Mouse (Mus musculus) B cell, adult 2 months (primary cell): ENCODE data around the gene Grik2.
"Not testable (repeated sequence)": the region's sequence is repeated elsewhere in the genome, so short reads cannot be mapped to it uniquely, and the experiment has no call there.

Source experiments
- DNase-seq, 2 experiments: peaks; one replicate each; pipeline ENCODE4 v3.0.0; 2022

Grik2 gene

DNA sequence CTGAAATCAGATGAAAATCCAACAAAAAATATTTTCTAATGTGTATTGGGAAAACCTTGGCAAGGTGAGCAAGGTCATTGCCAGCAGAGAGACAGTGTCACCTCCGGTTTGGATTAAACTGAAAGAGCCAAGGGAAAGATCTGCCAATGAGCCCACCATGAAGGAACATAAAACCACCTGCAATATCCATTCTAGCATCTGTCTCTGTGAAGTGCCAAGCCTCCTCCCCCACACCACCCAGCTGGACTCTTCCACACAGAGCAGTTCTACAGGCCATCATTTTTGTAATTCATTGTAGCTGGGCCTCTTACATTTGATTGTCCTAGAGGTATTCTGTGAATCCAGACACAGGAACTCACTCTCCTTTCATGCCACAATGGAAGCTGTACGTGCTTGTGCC lies 148.7 kb downstream of the Grik2 start:
- DNase-seq: no peak

DNA sequence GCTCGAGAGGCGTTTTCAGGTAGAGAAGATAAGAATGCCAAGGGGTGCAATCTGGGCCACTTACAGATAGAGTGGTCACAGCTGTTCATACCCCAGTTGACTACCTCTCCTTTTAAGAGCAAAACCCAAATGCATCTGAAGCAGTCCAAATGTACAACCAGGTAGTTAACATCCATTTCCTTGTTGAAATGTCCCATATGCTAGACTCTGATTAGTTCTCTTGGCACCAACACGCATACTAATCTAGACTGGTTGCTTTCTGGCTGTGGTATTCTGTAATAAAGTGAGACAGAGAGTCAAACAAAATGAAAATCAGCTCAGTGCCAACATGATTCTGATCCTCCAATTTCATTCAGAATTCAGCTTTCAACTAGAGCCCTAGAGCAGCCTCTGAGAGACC lies 164.6 kb downstream of the Grik2 start:
- no peak for DNase-seq

DNA sequence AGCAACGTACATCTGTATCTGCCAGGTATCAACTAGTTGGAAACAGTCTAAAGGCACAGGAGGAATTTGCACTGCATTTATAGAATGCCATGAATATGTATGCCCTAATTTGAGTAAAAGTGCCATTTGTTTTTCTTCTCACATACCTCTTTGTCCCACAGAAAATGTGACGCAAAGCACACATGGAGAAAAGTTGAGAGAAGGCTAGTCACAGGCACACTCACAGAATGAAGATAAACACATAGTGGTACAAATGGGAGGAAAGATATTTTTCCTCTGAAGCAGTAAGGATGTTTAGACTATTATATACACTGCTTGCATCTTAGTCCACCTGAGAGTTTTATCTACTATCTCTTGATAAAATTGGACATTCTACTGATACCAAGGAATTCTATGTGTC lies 190.9 kb downstream of the Grik2 start:
- DNase-seq: no peak

GRCm38 (mm10) chr10:49573514-49573913 lies 215.1 kb downstream of the Grik2 start:
- no peak for DNase-seq

DNA sequence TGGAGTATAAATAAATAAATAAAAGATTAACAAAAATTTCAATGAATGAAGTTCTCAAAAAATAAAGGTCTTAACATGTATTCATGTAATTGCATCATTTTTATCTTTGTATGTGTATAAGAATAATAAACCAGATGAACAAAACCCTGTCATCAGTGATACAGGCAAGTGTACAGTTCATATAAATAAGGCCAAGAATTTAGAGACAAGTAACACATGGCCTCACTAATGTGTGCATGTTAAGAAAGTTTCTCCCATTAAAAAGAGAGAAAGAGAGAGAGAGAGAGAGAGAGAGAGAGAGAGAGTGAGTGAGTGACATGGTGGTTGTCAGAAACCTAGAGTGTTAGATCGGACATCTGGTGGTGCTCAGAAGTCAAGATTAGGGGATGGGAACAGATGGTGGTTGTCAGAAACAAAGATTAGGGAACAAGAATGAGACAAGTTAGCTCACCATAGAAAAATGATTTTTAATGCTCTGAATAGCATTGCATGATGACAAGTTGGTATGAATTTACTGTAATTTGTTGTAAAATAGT lies 228.6 kb downstream of the Grik2 start:
- DNase-seq: no peak

DNA sequence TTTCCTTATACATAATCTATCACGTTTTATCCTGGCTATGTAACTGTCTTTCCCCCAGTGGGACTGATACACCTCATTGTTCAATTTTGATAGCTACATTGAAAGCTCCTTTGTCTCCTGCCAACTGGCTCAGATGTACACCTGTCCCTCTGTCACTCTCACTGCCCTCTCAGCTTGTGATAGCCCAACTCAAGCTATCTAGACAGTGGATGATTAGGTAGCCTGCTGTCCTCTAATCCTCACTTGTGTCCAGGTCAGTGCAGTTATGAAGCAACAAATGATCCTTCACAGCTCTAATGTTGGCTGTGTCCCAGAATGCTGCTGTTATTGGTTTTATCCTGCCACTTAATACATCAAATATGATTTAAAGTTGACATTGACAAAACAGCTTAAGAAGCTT lies 246.3 kb downstream of the Grik2 start:
- DNase-seq: no peak

DNA sequence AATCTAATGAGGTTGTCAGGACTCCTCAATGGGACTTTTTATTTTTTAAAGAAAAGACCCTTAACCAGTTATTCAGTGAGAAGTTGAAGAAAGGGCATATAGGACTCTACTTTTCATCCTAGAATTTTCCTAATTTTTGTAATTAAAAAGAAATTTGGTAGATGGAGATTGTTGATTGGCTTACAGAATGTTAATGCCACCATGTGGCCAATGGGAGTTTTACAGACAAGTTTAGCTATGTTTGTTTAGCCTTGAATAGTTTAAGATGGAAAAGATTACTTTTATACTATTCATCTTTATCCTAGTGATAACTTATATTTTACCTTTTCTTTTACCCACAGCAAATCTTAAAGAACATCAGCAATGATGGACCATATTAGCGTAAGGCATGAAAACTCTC lies 268.8 kb downstream of the Grik2 start:
- no peak for DNase-seq

DNA sequence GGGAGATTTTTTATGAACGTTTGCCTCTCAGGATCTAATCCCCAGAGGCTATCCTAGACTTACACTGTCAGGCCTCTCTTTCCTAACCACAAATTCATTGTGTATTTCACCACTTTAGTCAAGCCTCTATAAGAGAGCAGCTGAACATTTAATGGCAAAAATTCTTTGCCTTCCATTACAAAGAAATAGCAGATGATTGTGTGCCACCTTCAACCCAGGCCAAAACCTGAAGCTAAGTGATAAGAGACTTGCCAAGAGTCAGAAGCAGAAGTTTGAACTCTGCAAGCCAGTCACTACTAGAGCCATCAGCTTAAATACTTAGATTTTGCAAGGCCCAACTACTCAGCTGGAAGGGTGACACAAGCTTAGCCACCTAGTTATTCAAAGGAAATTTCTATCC lies 287.9 kb downstream of the Grik2 start:
- no peak for DNase-seq

DNA sequence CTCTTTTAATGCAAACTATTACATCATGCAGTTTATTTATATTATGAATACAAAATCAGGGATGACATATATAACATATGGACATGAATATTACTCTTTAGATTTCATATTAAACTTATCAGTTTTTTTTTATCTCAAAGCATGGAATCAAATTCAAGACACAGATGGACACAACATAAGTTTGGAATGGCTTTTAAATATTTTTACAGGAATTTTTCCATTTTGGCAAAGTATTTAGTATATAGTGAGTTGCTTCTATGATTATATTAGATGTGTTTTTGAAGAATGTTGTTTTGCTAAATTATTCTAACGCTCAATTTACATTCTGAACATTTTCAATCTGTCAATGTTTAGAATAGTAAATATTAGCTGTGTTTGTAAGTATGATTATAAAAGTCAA lies 291.3 kb downstream of the Grik2 start:
- no peak for DNase-seq

DNA sequence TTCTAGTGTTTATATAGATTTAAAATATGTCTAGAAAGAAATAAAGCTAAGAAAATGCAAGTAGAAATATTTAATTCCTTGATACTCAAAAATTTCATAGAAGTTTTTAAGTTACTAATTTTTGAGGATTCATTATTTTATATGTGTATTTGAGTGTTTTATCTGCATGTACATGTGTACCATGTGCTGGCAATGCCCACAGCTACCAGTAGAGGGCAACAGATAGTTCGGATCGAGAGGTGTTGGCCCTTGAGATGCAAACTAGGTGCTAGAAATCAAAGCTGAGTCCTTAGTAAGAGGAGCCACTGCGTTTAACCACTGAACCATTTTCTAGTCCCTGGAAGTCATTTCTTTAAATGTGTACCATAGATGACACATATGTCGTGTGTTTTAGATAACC lies 307.1 kb downstream of the Grik2 start:
- DNase-seq: no peak

GRCm38 (mm10) chr10:49480085-49480749 lies 308.3 kb downstream of the Grik2 start:
- DNase-seq: no peak

DNA sequence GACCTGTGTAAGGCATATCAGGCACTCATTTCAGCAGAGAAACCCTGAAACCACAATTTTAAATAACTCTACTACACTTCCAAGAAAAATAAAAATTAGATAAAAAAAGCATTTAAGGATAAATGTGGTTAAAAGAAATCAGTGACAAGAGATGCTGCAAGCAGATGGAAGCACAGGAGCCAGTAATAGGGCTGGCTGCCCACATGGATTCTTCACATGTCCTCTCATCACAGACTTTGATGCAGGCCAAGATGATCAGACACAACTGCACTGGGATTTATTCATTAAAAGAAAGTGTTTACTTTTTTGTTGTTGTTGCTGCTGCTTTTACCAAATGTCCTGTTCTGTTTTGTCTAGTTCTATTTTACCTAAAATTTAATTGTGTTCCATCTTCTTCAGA lies 315.0 kb downstream of the Grik2 start:
- DNase-seq: no peak

DNA sequence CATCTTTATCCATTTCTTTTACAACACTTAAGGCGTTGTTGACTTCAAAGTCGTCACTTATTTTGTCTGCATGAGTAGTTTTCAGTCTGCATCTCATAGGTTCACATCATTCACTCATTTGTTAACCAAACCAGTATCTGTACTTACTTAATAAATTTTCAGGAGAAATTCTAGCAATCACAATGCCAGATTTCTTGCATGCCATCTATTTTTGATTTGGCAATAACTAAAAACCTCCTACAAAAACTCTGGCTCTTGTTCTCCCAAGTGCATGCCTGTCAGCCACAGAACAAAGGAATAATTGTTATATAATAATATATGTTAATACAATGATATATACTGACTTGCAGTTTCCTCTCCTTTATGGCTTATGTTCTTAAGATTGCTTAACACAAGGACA lies 331.8 kb downstream of the Grik2 start:
- DNase-seq: no peak

DNA sequence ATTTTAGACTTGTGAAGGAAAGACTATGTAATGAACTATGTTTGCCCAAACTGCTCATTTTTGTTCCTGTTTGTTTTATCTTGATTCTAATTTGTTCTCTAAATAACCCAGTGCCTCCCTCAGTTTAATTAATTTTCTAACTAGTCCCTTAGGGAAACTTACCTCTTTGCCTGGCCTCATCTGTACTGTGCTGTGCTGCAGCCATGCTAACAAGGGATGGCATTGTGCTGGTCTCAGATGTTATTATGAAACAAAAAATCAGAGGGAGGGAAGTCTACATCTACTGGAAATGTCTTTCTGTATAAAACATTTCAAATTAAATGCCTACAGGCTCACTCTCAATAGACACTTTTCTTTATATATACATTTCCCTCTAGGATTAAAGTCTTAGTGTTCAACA lies 335.0 kb downstream of the Grik2 start:
- no peak for DNase-seq

- no peak for DNase-seq
Measured at GRCm38 (mm10) chr10:49441369-49441768, 347.2 kb downstream of the Grik2 start.

GRCm38 (mm10) chr10:49437057-49437456 lies 351.5 kb downstream of the Grik2 start:
- DNase-seq: no peak

DNA sequence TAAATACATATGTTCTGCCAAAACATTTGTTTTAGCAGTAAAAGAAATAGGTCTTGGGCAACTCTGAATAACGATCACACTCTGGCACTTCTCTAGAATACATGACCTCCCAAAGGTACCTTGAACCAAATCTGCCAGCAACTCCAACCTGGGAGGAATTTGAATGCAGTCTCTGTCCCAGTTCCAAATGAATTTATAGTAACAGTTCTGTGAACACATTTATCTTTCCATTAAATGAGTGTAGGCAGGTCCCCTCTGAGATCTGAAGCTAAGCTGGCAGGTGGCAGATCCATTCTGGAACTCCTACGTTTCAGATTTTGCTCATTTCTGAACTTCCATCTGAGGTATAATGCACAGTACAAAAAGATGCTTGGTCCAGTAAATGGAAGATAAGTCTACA lies 352.3 kb downstream of the Grik2 start:
- no peak for DNase-seq

DNA sequence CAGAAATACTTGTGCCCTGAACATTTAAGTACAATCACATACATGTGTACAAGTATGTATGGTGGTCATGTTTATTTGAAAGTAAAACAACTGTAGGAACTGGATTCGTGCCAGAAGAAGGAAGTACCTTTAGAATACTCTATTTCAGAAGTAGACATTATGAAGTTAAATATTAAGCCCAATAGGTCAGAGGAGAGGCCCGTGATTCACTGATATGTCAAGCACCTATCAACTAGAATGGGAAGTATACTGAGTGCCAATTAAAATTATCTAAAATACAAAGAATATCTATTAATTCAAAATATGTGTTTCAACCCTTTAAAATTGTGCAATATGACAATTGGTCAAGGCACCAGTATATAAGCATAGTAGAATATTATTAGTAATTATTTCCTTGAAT lies 355.7 kb downstream of the Grik2 start:
- no peak for DNase-seq

GRCm38 (mm10) chr10:49417206-49417605 lies 371.4 kb downstream of the Grik2 start:
- not testable (repeated sequence) for DNase-seq

- no peak for DNase-seq
Measured at GRCm38 (mm10) chr10:49382996-49383395, 405.6 kb downstream of the Grik2 start.

DNA sequence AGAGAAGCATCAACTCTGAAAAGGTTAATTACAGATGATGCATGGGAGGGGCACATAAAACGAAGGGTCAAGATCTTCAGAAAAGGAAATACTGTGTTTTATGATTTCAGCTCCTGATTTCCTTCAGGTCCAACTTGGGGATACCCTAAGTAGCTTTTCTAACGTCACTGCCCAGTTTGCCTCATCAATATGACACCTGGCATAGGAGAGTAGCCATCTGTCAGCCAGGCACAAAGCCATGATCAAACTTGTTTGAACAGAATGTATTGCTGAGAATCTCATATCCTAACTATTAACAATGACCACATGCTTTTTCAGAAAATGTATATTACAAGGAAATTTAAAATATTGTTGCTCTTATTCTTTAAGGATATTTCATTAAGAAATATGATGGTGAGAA lies 406.7 kb downstream of the Grik2 start:
- DNase-seq: no peak

GRCm38 (mm10) chr10:49368601-49369000 lies 420.0 kb downstream of the Grik2 start:
- no peak for DNase-seq

- no peak for DNase-seq
Measured at GRCm38 (mm10) chr10:49365262-49365661, 423.3 kb downstream of the Grik2 start.

- no peak for DNase-seq
Measured at GRCm38 (mm10) chr10:49322413-49322812, 466.2 kb downstream of the Grik2 start.

DNA sequence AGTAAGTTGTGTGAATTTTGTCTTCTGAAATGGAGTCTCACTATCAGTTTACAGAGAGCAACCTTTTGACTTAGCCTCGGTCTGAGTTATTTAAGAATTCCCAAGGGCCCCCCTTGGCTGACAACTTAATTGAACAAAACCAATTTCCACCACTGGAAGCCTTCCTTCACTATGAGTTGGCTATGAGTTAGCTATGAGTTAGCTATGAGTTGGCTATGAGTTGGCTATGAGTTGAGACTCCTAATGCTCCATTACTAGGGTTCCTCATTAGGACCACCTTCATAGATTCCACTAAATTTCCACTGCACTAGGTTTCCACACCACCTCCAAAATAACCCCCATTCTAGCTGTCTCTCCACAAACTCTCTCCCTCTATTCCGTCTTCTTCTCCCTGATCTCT lies 468.7 kb downstream of the Grik2 start:
- no peak for DNase-seq
